Mouse (Mus musculus) heart, embryonic 16.5 days (tissue): ENCODE data around the gene Dnmbp. TPM values are rescaled to one million over a fixed set of nuclear protein-coding genes. Genes with fewer than 3 reads are reported as not detected.

ENCODE experiments used
- ATAC-seq: fragments of 200-750 bp; cut with Nextera tagmentation; replicated peaks from 2 replicates; pipeline ENCODE4 v1.8.0; 2017; ENCODE audit warnings: moderate number of reproducible peaks; ENCODE audit not compliant: insufficient read depth, low FRiP score; ENCODE audit errors: extremely low read depth
- H3K27ac ChIP-seq: fragments of 300-500 bp; sonication (generic); 2 replicates; pipeline ENCODE4 v1.5.1; 2014; ENCODE audit warnings: mild to moderate bottlenecking, low read length, control low read depth, moderate library complexity
- H3K27me3 ChIP-seq: fragments of 300-500 bp; sonication (generic); 2 replicates; pipeline ENCODE4 v1.6.1; 2014; ENCODE audit warnings: low read length, mixed read lengths; ENCODE audit not compliant: control insufficient read depth, insufficient read depth
- H3K36me3 ChIP-seq: fragments of 300-500 bp; sonication (generic); 2 replicates; pipeline ENCODE4 v1.6.1; 2014; ENCODE audit not compliant: control insufficient read depth, insufficient read depth
- H3K4me1 ChIP-seq: fragments of 300-500 bp; sonication (generic); 2 replicates; pipeline ENCODE4 v1.6.1; 2014; ENCODE audit warnings: low read length, mixed read lengths; ENCODE audit not compliant: control insufficient read depth, insufficient read depth
- H3K4me2 ChIP-seq: fragments of 300-500 bp; sonication (generic); 2 replicates; pipeline ENCODE4 v1.6.1; 2014; ENCODE audit warnings: low read depth, mild to moderate bottlenecking, control low read depth, low read length
- H3K4me3 ChIP-seq: fragments of 300-500 bp; sonication (generic); 2 replicates; pipeline ENCODE4 v1.5.1; 2014; ENCODE audit warnings: mild to moderate bottlenecking, control low read depth, low read length
- H3K9ac ChIP-seq: fragments of 300-500 bp; sonication (generic); 2 replicates; pipeline ENCODE4 v1.6.1; 2014; ENCODE audit warnings: low read length, control low read depth
- H3K9me3 ChIP-seq: fragments of 300-500 bp; sonication (generic); replicated peaks from 2 replicates; pipeline ENCODE4 v1.6.1; 2016; ENCODE audit warnings: low read length; ENCODE audit not compliant: control insufficient read depth
- WGBS: fragments of 180-500 bp; shearing (Covaris S2); extraction: QIAGEN DNeasy Blood & Tissue Kit; methylation state at CpG from one replicate; pipeline ENCODE4 v1.1.7; 2014; 5-methylcytosine and 5-hydroxymethylcytosine counted together
- polyA plus RNA-seq: library from polyadenylated mRNA; unstranded; fragments of >200 nt; fragmentation: Nextera tagmentation; extraction: Ambion mirVana; gene quantifications from 2 replicates; pipeline ENCODE4 v1.2.1, GENCODE M21; 2015

The Dnmbp gene
- 8.5 and 9.8 TPM in 2 replicates for polyA plus RNA-seq

DNA sequence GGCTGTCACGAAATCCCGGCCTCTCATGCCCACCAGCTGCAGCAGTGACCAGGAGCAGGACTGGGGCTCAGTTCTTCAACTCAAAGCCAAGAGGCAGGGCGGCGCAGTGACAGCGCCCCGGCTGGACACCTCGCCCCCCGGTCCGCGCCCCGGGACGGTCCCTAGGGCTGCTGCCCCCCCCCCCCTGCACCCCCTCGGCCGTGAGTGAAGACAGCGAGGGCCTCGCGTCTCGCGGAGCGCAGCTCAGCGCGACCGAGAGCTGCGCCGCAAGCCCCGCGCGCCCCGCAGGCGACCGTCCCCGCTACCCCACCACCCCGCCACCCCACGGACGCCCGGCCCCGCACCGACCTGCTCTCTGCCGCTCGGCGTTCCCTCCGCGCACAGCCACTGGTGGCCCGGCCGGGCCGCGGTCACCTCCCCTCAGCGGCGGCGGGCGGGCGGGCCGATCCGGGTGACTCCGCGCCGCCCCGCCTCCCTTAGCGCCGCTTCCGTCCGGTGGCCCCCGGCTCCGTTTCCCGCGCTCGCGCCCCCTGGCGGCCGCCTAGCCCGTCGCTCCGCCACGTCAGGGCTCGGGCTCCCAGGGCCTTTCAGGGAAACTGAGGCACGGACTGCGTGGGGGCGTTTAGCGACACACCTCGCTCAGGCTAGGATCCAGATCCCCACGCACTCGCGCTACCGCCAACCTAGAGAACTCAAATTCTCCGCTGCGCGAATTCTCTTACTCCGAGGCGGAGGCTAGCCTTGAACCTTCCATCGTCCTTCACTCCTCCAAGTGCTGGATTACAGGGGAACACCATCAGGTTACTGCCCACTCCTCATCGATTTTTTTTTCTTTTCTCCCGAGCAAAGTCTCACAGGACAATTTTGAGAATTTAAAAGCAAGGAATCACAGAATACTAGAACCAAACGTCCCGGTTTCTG lies at the start of gene Dnmbp:
TSS of gene Dnmbp (minus strand) at position 423 of the 921 bp plus-strand sequence.
- no peaks in the 10 kb centered on the region for H3K9me3 ChIP-seq
- peak within 1 kb of the TSS; percentile 89 for H3K9ac ChIP-seq
- ATAC-seq, result peak; percentile 92
- no peaks in the 10 kb centered on the region for H3K27me3 ChIP-seq
- 4% methylated on average over 80 of the region's 94 CpGs for WGBS
- H3K27ac ChIP-seq, result peak within 1 kb of the TSS; percentile 82
- H3K4me1 ChIP-seq, result peaks cover 27% of the 10 kb centered on the region
- H3K36me3 ChIP-seq, result no peaks in the 10 kb centered on the region
- H3K4me2 ChIP-seq, result peak within 1 kb of the TSS; percentile 91
- peak within 1 kb of the TSS; percentile 86 for H3K4me3 ChIP-seq

DNA sequence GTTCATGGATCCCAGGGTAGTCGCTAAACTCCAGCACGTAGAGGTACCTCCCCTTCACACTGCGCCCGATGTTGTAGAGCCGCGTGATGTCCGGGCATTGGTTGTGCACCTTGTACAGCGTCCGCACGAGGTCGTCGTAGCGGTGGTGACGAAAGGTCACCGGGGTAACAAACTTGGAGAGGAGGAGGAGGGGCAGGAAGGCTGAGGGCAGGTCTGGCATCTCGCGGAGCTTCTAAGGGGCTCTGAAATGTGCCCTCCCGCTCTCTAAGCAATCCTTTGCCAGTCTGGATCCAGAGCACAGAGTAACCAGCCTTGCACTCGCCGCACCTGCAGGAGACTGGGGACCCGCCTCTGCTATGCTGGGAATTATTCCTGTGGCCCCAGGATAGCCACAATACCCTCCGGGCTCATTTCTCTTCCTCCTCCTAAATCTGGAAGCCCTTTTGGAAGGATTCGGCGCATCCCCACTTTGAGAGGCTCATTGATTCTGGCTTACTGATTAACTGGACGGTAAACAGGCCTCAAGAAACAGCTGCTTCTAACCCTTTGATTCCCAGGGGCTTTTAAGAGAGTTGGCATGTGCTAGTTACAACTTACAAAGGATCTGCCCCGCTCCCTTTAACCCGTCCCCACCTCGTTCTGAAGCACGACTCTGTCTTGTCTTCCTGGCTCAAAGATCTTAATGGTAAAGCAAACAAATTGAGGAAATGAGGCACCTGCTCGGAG lies 46.2 kb upstream of the Dnmbp start, which contains the start of gene Cpn1:
TSS of gene Cpn1 (minus strand) at position 488 of the 726 bp plus-strand sequence.
- H3K9ac ChIP-seq, result no peak within 1 kb of the TSS
- WGBS, result 25% methylated on average over 30 of the region's 30 CpGs

DNA sequence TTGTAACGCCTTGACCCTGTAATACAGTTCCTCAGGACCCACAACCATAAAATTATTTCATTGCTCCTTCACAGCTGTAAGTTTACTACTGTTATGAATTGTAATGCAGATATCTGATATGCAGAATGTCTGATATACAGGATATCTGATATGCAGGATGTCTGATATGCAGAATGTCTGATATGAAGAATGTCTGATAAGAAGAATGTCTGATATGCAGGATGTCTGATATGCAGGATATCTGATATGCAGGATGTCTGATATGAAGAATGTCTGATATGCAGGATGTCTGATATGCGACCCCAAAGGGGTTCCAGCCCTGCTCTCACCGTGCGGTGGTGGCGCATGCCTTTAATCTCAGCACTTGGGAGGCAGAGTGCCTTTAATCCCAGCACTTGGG lies 42.0 kb upstream of the Dnmbp start:
- Histone ChIP-seq H3K9ac (no peak overlapping the region), H3K36me3 (no peaks in the 10 kb centered on the region), H3K27ac (no peak overlapping the region), H3K27me3 (peaks cover 4% of the 10 kb centered on the region; the same call in 1 of the 2 replicates), H3K4me3 (no peak overlapping the region), H3K4me1 (no peaks in the 10 kb centered on the region), H3K4me2 (no peak overlapping the region), H3K9me3 (no peaks in the 10 kb centered on the region)
- ATAC-seq, result no peak
- WGBS, result 78% methylated on average over 5 of the region's 5 CpGs

More for the DNA sequence above, 46.2 kb upstream of the Dnmbp start, which contains the start of gene Cpn1:
- Histone ChIP-seq H3K36me3 (no peaks in the 10 kb centered on the region), H3K4me1 (no peaks in the 10 kb centered on the region), H3K4me3 (0 out of 2 replicates have a peak within 1 kb of the TSS, but pooled peaks have one; percentile 9), H3K27me3 (peaks cover 4% of the 10 kb centered on the region; the same call in 1 of the 2 replicates), H3K27ac (no peak within 1 kb of the TSS), H3K9me3 (no peaks in the 10 kb centered on the region), H3K4me2 (peak within 1 kb of the TSS; percentile 31; the same call in 1 of the 2 replicates)
- ATAC-seq, result no peak; the same call in 1 of the 2 replicates

- H3K4me3 ChIP-seq, result no peak overlapping the region
- no peaks in the 10 kb centered on the region for H3K36me3 ChIP-seq
- ATAC-seq, result no peak
- no peak overlapping the region for H3K27ac ChIP-seq
- 86% methylated on average over 17 of the region's 17 CpGs for WGBS
- H3K4me2 ChIP-seq, result no peak overlapping the region
- H3K9ac ChIP-seq, result no peak overlapping the region
- H3K9me3 ChIP-seq, result no peaks in the 10 kb centered on the region
- H3K27me3 ChIP-seq, result peaks cover 3% of the 10 kb centered on the region; the same call in 1 of the 2 replicates
- H3K4me1 ChIP-seq, result no peaks in the 10 kb centered on the region
Measured at GRCm38 (mm10) chr19:43980711-43981110, 40.7 kb upstream of the Dnmbp start.

DNA sequence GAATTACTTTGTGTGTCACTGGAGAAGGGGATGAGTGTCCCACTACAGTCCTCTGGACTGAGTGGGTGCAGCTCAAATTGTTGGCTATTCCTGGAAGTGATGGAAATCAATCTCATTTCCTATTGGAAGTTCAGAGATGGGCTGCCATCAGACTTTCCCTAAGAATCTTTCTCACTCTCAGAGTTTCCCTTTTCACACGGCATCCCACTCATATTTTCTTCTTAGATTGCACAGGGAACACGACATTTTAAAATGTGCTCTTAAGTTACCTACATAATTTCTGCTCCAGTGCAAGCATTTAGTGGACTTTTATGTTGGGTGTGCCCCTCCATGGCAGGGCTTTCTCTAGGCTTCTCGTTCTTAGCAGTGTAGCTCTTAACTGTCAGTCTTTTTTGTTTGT lies 37.8 kb upstream of the Dnmbp start:
- no peaks in the 10 kb centered on the region for H3K9me3 ChIP-seq
- no peak for ATAC-seq

GRCm38 (mm10) chr19:43976661-43977060 lies 36.7 kb upstream of the Dnmbp start:
- Histone ChIP-seq H3K4me2 (no peak overlapping the region), H3K27ac (no peak overlapping the region), H3K4me1 (no peaks in the 10 kb centered on the region), H3K36me3 (no peaks in the 10 kb centered on the region), H3K9ac (no peak overlapping the region), H3K4me3 (no peak overlapping the region), H3K9me3 (no peaks in the 10 kb centered on the region), H3K27me3 (no peaks in the 10 kb centered on the region)
- WGBS, result 51% methylated on average over 6 of the region's 6 CpGs
- no peak for ATAC-seq

More for the DNA sequence above, 37.8 kb upstream of the Dnmbp start:
- Histone ChIP-seq H3K36me3 (no peaks in the 10 kb centered on the region), H3K4me2 (no peak overlapping the region), H3K27me3 (no peaks in the 10 kb centered on the region), H3K4me3 (no peak overlapping the region), H3K27ac (no peak overlapping the region), H3K4me1 (no peaks in the 10 kb centered on the region), H3K9ac (no peak overlapping the region)
- WGBS, result 81% methylated on average over 3 of the region's 3 CpGs

DNA sequence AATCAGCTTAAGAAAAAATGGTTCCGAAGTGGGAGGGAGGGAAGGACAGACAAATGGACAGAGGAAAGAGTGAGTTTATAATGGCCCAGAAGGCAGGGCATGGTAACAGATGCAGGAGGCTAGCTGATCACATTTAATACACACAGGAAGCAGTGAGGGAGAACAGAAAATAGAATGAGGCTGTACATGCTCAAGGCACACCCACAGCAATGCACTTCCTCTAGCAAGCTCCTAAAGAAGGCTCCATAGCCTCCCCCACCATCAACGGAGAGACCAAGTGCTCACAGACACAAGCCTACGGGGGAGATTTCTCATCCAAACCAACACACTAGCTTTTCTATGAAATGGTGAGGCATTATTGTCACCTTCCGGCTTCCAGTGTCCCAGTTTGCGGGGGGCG lies 34.2 kb upstream of the Dnmbp start:
- Histone ChIP-seq H3K9me3 (no peaks in the 10 kb centered on the region), H3K4me1 (no peaks in the 10 kb centered on the region), H3K4me3 (no peak overlapping the region), H3K27ac (no peak overlapping the region), H3K36me3 (no peaks in the 10 kb centered on the region), H3K27me3 (no peaks in the 10 kb centered on the region), H3K9ac (no peak overlapping the region), H3K4me2 (no peak overlapping the region)
- ATAC-seq, result no peak
- WGBS, result 88% methylated on average over 6 of the region's 6 CpGs

DNA sequence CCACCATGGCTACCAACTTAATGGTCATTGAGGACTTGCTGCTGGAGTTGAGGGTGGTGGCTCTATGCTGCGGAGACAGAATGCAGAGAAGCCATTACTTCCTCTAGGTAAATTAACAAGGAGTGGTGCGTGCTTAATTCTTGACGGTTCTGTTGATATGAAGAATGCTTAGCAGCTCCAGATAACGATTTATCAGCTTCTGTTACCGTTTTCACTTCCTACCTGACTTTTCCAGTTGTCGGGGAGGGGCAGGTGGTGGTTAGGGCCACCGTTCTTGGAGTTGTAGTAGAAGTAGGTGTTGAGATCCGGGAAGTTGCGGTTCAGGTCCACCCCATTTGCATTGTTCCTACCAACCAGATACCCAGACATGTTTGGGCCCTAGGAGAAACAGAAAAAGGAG lies 33.7 kb upstream of the Dnmbp start:
- Histone ChIP-seq H3K27me3 (no peaks in the 10 kb centered on the region), H3K9me3 (no peaks in the 10 kb centered on the region), H3K36me3 (no peaks in the 10 kb centered on the region), H3K4me1 (no peaks in the 10 kb centered on the region), H3K4me2 (no peak overlapping the region), H3K4me3 (no peak overlapping the region), H3K9ac (no peak overlapping the region), H3K27ac (no peak overlapping the region)
- 72% methylated on average over 9 of the region's 9 CpGs for WGBS
- no peak for ATAC-seq
